Mouse (Mus musculus) intestine, embryonic 15.5 days (tissue): ENCODE results near the gene Slc47a2. TPM values are rescaled to one million over a fixed set of nuclear protein-coding genes. Genes with fewer than 3 reads are reported as not detected.

Experiments used
- ATAC-seq: fragments of 200-750 bp; cut with Nextera tagmentation; 2 replicates; pipeline ENCODE4 v1.8.0; 2017; ENCODE audit warnings: moderate TSS enrichment, moderate library complexity
- H3K27ac ChIP-seq: fragments of 300-500 bp; sonication (generic); 2 replicates; pipeline ENCODE4 v1.5.1; 2015; ENCODE audit warnings: mild to moderate bottlenecking, inconsistent platforms
- H3K27me3 ChIP-seq: fragments of 300-500 bp; sonication (generic); replicated peaks from 2 replicates; pipeline ENCODE4 v1.6.1; 2015; ENCODE audit warnings: inconsistent platforms
- H3K36me3 ChIP-seq: fragments of 300-500 bp; sonication (generic); 2 replicates; pipeline ENCODE4 v1.6.1; 2015; ENCODE audit warnings: inconsistent platforms
- H3K4me1 ChIP-seq: fragments of 300-500 bp; sonication (generic); replicated peaks from 2 replicates; pipeline ENCODE4 v1.6.1; 2015; ENCODE audit warnings: inconsistent platforms
- H3K4me2 ChIP-seq: fragments of 300-500 bp; sonication (generic); replicated peaks from 2 replicates; pipeline ENCODE4 v1.6.1; 2015; ENCODE audit warnings: mild to moderate bottlenecking, inconsistent platforms
- H3K4me3 ChIP-seq: fragments of 300-500 bp; sonication (generic); replicated peaks from 2 replicates; pipeline ENCODE4 v1.5.1; 2015; ENCODE audit warnings: inconsistent platforms
- H3K9ac ChIP-seq: fragments of 300-500 bp; sonication (generic); 2 replicates; pipeline ENCODE4 v1.6.1; 2015; ENCODE audit warnings: inconsistent platforms
- H3K9me3 ChIP-seq: fragments of 300-500 bp; sonication (generic); 2 replicates; pipeline ENCODE4 v1.6.1; 2016; ENCODE audit warnings: inconsistent platforms
- WGBS: fragments of 180-500 bp; shearing (Covaris S2); methylation state at CpG from one replicate; pipeline ENCODE4 v1.1.7; 2015; 5-methylcytosine and 5-hydroxymethylcytosine counted together
- polyA plus RNA-seq: library from polyadenylated mRNA; unstranded; fragments of >200 nt; fragmentation: Nextera tagmentation; extraction: Ambion mirVana; gene quantifications from 2 replicates; pipeline ENCODE4 v1.2.1, GENCODE M21; 2015

Gene Slc47a2
- polyA plus RNA-seq, 1 experiment from 2014 or later: not detected

- peaks cover 9% of the 10 kb centered on the region for H3K4me1 ChIP-seq
- ATAC-seq: no peak
- no peak overlapping the region for H3K9ac ChIP-seq
- H3K36me3 ChIP-seq: no peaks in the 10 kb centered on the region
- WGBS: 62% methylated on average over 2 of the region's 2 CpGs
- no peaks in the 10 kb centered on the region for H3K9me3 ChIP-seq
- H3K27ac ChIP-seq: no peak overlapping the region
- no peak overlapping the region for H3K4me3 ChIP-seq
- H3K4me2 ChIP-seq: no peak overlapping the region
- H3K27me3 ChIP-seq: no peaks in the 10 kb centered on the region
Observed at GRCm38 (mm10) chr11:61297901-61298300, 44.8 kb downstream of the Slc47a2 start.

GRCm38 (mm10) chr11:61297326-61297725 is 45.3 kb downstream of the Slc47a2 start:
- H3K9me3 ChIP-seq: no peaks in the 10 kb centered on the region
- peaks cover 9% of the 10 kb centered on the region for H3K4me1 ChIP-seq
- H3K27me3 ChIP-seq: no peaks in the 10 kb centered on the region
- H3K27ac ChIP-seq: no peak overlapping the region
- no peak overlapping the region for H3K9ac ChIP-seq
- ATAC-seq: no peak
- no peak overlapping the region for H3K4me3 ChIP-seq
- no peak overlapping the region for H3K4me2 ChIP-seq
- WGBS: 84% methylated on average over 2 of the region's 2 CpGs
- no peaks in the 10 kb centered on the region for H3K36me3 ChIP-seq

GRCm38 (mm10) chr11:61296556-61296955 is 46.1 kb downstream of the Slc47a2 start:
- peaks cover 9% of the 10 kb centered on the region for H3K4me1 ChIP-seq
- 84% methylated on average over 1 of the region's 1 CpGs for WGBS
- H3K9me3 ChIP-seq: no peaks in the 10 kb centered on the region
- no peaks in the 10 kb centered on the region for H3K27me3 ChIP-seq
- H3K27ac ChIP-seq: no peak overlapping the region
- no peak for ATAC-seq
- H3K4me2 ChIP-seq: no peak overlapping the region
- no peak overlapping the region for H3K4me3 ChIP-seq
- H3K9ac ChIP-seq: no peak overlapping the region
- H3K36me3 ChIP-seq: no peaks in the 10 kb centered on the region

GRCm38 (mm10) chr11:61295556-61295955 is 47.1 kb downstream of the Slc47a2 start:
- H3K27me3 ChIP-seq: no peaks in the 10 kb centered on the region
- no peak overlapping the region for H3K9ac ChIP-seq
- H3K27ac ChIP-seq: no peak overlapping the region
- ATAC-seq: no peak
- H3K4me2 ChIP-seq: no peak overlapping the region
- peaks cover 5% of the 10 kb centered on the region for H3K4me1 ChIP-seq
- H3K36me3 ChIP-seq: no peaks in the 10 kb centered on the region
- H3K9me3 ChIP-seq: no peaks in the 10 kb centered on the region
- 85% methylated on average over 2 of the region's 2 CpGs for WGBS
- no peak overlapping the region for H3K4me3 ChIP-seq

- no peak overlapping the region for H3K4me3 ChIP-seq
- H3K27ac ChIP-seq: no peak overlapping the region
- 50% methylated on average over 3 of the region's 3 CpGs for WGBS
Observed at GRCm38 (mm10) chr11:61294431-61294830, 48.2 kb downstream of the Slc47a2 start.

GRCm38 (mm10) chr11:61293251-61293650 is 49.4 kb downstream of the Slc47a2 start:
- WGBS: 66% methylated on average over 2 of the region's 2 CpGs
- Histone ChIP-seq H3K4me2 (no peak overlapping the region), H3K4me3 (no peak overlapping the region), H3K4me1 (no peaks in the 10 kb centered on the region), H3K27ac (no peak overlapping the region), H3K36me3 (no peaks in the 10 kb centered on the region), H3K9me3 (no peaks in the 10 kb centered on the region), H3K27me3 (no peaks in the 10 kb centered on the region), H3K9ac (no peak overlapping the region)
- ATAC-seq: no peak

More at GRCm38 (mm10) chr11:61294431-61294830, 48.2 kb downstream of the Slc47a2 start:
- Histone ChIP-seq H3K27me3 (no peaks in the 10 kb centered on the region), H3K9me3 (no peaks in the 10 kb centered on the region), H3K4me2 (no peak overlapping the region), H3K9ac (no peak overlapping the region), H3K4me1 (no peaks in the 10 kb centered on the region), H3K36me3 (no peaks in the 10 kb centered on the region)
- ATAC-seq: no peak

GRCm38 (mm10) chr11:61284323-61284722 is 58.3 kb downstream of the Slc47a2 start:
- H3K9me3 ChIP-seq: no peaks in the 10 kb centered on the region
- WGBS: 78% methylated on average over 6 of the region's 6 CpGs

GRCm38 (mm10) chr11:61283414-61284049 is 59.1 kb downstream of the Slc47a2 start:
- WGBS: 88% methylated on average over 10 of the region's 10 CpGs
- no peaks in the 10 kb centered on the region for H3K36me3 ChIP-seq
- H3K27ac ChIP-seq: no peak overlapping the region

More at GRCm38 (mm10) chr11:61284323-61284722, 58.3 kb downstream of the Slc47a2 start:
- no peak overlapping the region for H3K4me2 ChIP-seq
- H3K36me3 ChIP-seq: no peaks in the 10 kb centered on the region
- no peaks in the 10 kb centered on the region for H3K27me3 ChIP-seq
- no peak overlapping the region for H3K27ac ChIP-seq
- no peak overlapping the region for H3K4me3 ChIP-seq
- no peaks in the 10 kb centered on the region for H3K4me1 ChIP-seq
- no peak overlapping the region for H3K9ac ChIP-seq
- ATAC-seq: no peak

GRCm38 (mm10) chr11:61278445-61279077 is 64.1 kb downstream of the Slc47a2 start:
- WGBS: 72% methylated on average over 8 of the region's 8 CpGs
- H3K27ac ChIP-seq: no peak overlapping the region

More at GRCm38 (mm10) chr11:61283414-61284049, 59.1 kb downstream of the Slc47a2 start:
- H3K4me3 ChIP-seq: no peak overlapping the region
- no peaks in the 10 kb centered on the region for H3K9me3 ChIP-seq
- ATAC-seq: no peak
- no peaks in the 10 kb centered on the region for H3K4me1 ChIP-seq
- no peak overlapping the region for H3K4me2 ChIP-seq
- no peaks in the 10 kb centered on the region for H3K27me3 ChIP-seq
- no peak overlapping the region for H3K9ac ChIP-seq

GRCm38 (mm10) chr11:61277937-61278336 is 64.7 kb downstream of the Slc47a2 start:
- Histone ChIP-seq H3K4me1 (no peaks in the 10 kb centered on the region), H3K4me2 (no peak overlapping the region), H3K4me3 (no peak overlapping the region), H3K27me3 (no peaks in the 10 kb centered on the region), H3K9ac (no peak overlapping the region), H3K9me3 (no peaks in the 10 kb centered on the region), H3K36me3 (no peaks in the 10 kb centered on the region), H3K27ac (no peak overlapping the region)
- no peak for ATAC-seq
- 55% methylated on average over 2 of the region's 2 CpGs for WGBS

More at GRCm38 (mm10) chr11:61278445-61279077, 64.1 kb downstream of the Slc47a2 start:
- no peak for ATAC-seq
- H3K9ac ChIP-seq: no peak overlapping the region
- H3K27me3 ChIP-seq: no peaks in the 10 kb centered on the region
- H3K4me3 ChIP-seq: no peak overlapping the region
- no peaks in the 10 kb centered on the region for H3K36me3 ChIP-seq
- H3K4me1 ChIP-seq: no peaks in the 10 kb centered on the region
- H3K4me2 ChIP-seq: no peak overlapping the region
- H3K9me3 ChIP-seq: no peaks in the 10 kb centered on the region

- ATAC-seq: no peak
- H3K27ac ChIP-seq: no peak overlapping the region
- WGBS: 74% methylated on average over 3 of the region's 3 CpGs
- H3K4me3 ChIP-seq: no peak overlapping the region
- no peak overlapping the region for H3K4me2 ChIP-seq
- H3K27me3 ChIP-seq: no peaks in the 10 kb centered on the region
- H3K4me1 ChIP-seq: no peaks in the 10 kb centered on the region
- H3K9ac ChIP-seq: no peak overlapping the region
- no peaks in the 10 kb centered on the region for H3K9me3 ChIP-seq
- no peaks in the 10 kb centered on the region for H3K36me3 ChIP-seq
Observed at GRCm38 (mm10) chr11:61276482-61276881, 66.2 kb downstream of the Slc47a2 start.

- Histone ChIP-seq H3K4me1 (no peaks in the 10 kb centered on the region), H3K27me3 (no peaks in the 10 kb centered on the region), H3K4me2 (no peak overlapping the region), H3K9ac (no peak overlapping the region), H3K36me3 (no peaks in the 10 kb centered on the region), H3K9me3 (no peaks in the 10 kb centered on the region), H3K4me3 (no peak overlapping the region), H3K27ac (no peak overlapping the region)
- no peak for ATAC-seq
- 48% methylated on average over 8 of the region's 8 CpGs for WGBS
Observed at GRCm38 (mm10) chr11:61275106-61275505, 67.6 kb downstream of the Slc47a2 start.

GRCm38 (mm10) chr11:61274421-61274820 is 68.2 kb downstream of the Slc47a2 start:
- Histone ChIP-seq H3K4me2 (no peak overlapping the region), H3K4me1 (no peaks in the 10 kb centered on the region), H3K27ac (no peak overlapping the region), H3K36me3 (no peaks in the 10 kb centered on the region), H3K9me3 (no peaks in the 10 kb centered on the region), H3K27me3 (no peaks in the 10 kb centered on the region), H3K9ac (no peak overlapping the region), H3K4me3 (no peak overlapping the region)
- WGBS: 69% methylated on average over 1 of the region's 1 CpGs
- no peak for ATAC-seq
